Mouse (Mus musculus): Measurements from ENCODE around the gene Olfr222. TPM values are rescaled to one million over a fixed set of nuclear protein-coding genes. Genes with fewer than 3 reads are reported as not detected.

Olfr222 gene
- polyA plus RNA-seq, 1 experiment from 2014 or later, result not detected

DNA sequence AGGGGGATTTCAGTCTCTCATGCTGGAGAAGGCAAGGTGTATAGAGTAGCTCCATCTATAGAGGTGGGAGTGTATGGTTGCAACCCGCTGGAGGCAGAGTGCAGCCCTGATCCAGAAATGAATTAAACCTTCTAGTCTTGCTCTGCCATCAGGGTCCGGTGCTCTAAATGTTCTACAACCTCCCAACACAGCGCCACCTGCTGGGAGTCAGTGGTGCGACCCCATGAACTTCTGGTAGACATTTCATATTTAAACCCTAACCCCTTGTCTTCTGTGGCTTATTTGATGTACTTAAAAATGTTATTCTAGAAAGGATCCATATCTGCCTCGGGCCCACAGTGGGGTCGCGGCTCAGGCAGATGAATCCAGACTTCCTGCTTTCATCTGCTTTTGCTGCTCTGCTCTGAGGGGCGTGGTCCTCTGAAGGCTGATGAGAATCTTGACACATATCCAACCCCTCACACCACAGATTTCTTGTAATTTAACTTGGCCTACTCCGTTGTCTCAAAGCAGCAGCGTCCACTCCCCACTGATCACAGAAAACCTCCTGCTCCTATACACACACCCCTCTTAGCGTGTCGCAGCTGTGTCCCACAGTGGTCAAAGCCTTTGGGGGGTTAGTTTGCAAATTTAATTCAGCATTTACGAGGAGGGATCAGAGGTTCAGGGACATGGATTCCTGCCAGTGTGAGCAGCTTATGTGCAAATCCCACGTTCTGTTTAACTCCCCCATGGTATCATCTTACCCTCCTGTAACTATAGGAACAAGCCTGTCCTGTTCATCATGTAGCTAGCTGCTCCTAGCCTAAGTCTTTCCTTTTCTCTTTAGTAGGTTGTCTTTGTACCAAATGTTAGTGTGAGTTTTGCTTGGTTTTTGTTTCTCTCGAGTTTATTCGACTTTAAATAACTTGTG, 38.6 kb downstream of the Olfr222 start:
- WGBS, result 68% methylated on average over 16 of the region's 16 CpGs
- Histone ChIP-seq H3K27ac (no peak overlapping the region), H3K4me3 (no peak overlapping the region), H3K36me3 (no peaks in the 10 kb centered on the region), H3K27me3 (ENCODE audit: insufficient read depth, poor library complexity, severe bottlenecking) (no peaks in the 10 kb centered on the region), H3K4me1 (no peaks in the 10 kb centered on the region), H3K9me3 (no peaks in the 10 kb centered on the region)
- DNase-seq (ENCODE audit: low spot score), result no peak

GRCm38 (mm10) chr11:59531562-59531961, 44.5 kb downstream of the Olfr222 start:
- Histone ChIP-seq H3K27ac (no peak overlapping the region), H3K27me3 (ENCODE audit: insufficient read depth, poor library complexity, severe bottlenecking) (no peaks in the 10 kb centered on the region), H3K4me1 (peaks cover 5% of the 10 kb centered on the region; the same call in 1 of the 2 replicates), H3K36me3 (no peaks in the 10 kb centered on the region), H3K4me3 (no peak overlapping the region), H3K9me3 (no peaks in the 10 kb centered on the region)
- DNase-seq (ENCODE audit: low spot score), result no peak
- WGBS, result 78% methylated on average over 5 of the region's 5 CpGs

GRCm38 (mm10) chr11:59530870-59531535, 45.0 kb downstream of the Olfr222 start:
- peaks cover 5% of the 10 kb centered on the region; the same call in 1 of the 2 replicates for H3K4me1 ChIP-seq
- no peak overlapping the region for H3K4me3 ChIP-seq
- WGBS, result 77% methylated on average over 6 of the region's 6 CpGs
- no peak overlapping the region for H3K27ac ChIP-seq
- no peaks in the 10 kb centered on the region for H3K36me3 ChIP-seq
- H3K27me3 ChIP-seq (ENCODE audit: insufficient read depth, poor library complexity, severe bottlenecking), result no peaks in the 10 kb centered on the region
- DNase-seq (ENCODE audit: low spot score), result no peak
- H3K9me3 ChIP-seq, result no peaks in the 10 kb centered on the region

GRCm38 (mm10) chr11:59530221-59530620, 45.8 kb downstream of the Olfr222 start:
- 79% methylated on average over 5 of the region's 5 CpGs for WGBS
- H3K27me3 ChIP-seq (ENCODE audit: insufficient read depth, poor library complexity, severe bottlenecking), result no peaks in the 10 kb centered on the region
- DNase-seq (ENCODE audit: low spot score), result no peak
- no peak overlapping the region for H3K27ac ChIP-seq
- no peak overlapping the region for H3K4me3 ChIP-seq
- H3K4me1 ChIP-seq, result peaks cover 5% of the 10 kb centered on the region; the same call in 1 of the 2 replicates
- no peaks in the 10 kb centered on the region for H3K36me3 ChIP-seq
- no peaks in the 10 kb centered on the region for H3K9me3 ChIP-seq

DNA sequence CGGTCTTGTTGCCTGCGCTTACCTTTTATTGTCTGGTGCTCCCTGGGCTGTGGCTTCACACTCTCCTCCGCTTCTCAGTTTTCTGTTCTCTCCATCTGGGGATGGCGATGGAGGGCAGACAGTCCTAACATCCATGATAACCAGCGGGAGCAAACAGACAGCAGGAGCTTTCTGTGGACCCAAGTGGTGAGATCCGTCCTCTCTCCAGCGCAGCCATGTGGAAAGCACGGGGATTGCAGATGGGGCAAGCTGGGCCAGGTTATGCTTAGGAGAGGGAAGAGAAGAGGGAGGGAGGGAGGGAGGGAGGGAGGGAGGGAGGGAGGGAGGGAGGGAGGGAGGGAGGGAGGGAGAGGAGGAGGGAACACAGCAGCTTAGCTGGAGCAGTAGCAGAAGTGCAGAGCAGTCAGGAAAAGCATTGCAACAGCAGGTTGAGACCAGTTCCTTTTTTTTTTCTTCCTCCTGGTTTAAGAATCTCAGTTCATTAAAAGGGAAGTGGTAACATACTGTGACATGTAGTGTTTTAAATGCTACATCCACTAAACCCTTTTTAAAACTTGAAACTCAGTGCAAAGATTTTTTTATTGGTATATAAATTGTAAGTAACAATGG, 49.5 kb downstream of the Olfr222 start, which contains the start of gene Zkscan17:
Gene Zkscan17, minus strand, starts transcription at position 280 of the 609 bp plus-strand sequence.
- DNase-seq (ENCODE audit: low spot score), result no peak
- WGBS, result 39% methylated on average over 8 of the region's 8 CpGs
- H3K36me3 ChIP-seq, result no peaks in the 10 kb centered on the region

GRCm38 (mm10) chr11:59525237-59525636, 50.8 kb downstream of the Olfr222 start:
- Histone ChIP-seq H3K4me1 (0 out of 2 replicates have a peak, but pooled peaks cover 5% of the 10 kb centered on the region), H3K36me3 (no peaks in the 10 kb centered on the region), H3K27ac (no peak overlapping the region), H3K27me3 (ENCODE audit: insufficient read depth, poor library complexity, severe bottlenecking) (no peaks in the 10 kb centered on the region), H3K4me3 (no peak overlapping the region), H3K9me3 (no peaks in the 10 kb centered on the region)
- no peak for DNase-seq (ENCODE audit: low spot score)
- WGBS, result 9% methylated on average over 10 of the region's 10 CpGs

More for the DNA sequence above, 49.5 kb downstream of the Olfr222 start, which contains the start of gene Zkscan17:
- H3K27ac ChIP-seq, result no peak within 1 kb of the TSS
- peaks cover 5% of the 10 kb centered on the region; the same call in 1 of the 2 replicates for H3K4me1 ChIP-seq
- no peak within 1 kb of the TSS for H3K4me3 ChIP-seq
- no peaks in the 10 kb centered on the region for H3K9me3 ChIP-seq
- H3K27me3 ChIP-seq (ENCODE audit: insufficient read depth, poor library complexity, severe bottlenecking), result no peaks in the 10 kb centered on the region

- 86% methylated on average over 2 of the region's 2 CpGs for WGBS
- H3K9me3 ChIP-seq, result no peaks in the 10 kb centered on the region
- H3K27ac ChIP-seq, result no peak overlapping the region
- H3K27me3 ChIP-seq (ENCODE audit: insufficient read depth, poor library complexity, severe bottlenecking), result no peaks in the 10 kb centered on the region
- no peak for DNase-seq (ENCODE audit: low spot score)
- no peak overlapping the region for H3K4me3 ChIP-seq
- H3K4me1 ChIP-seq, result peaks cover 13% of the 10 kb centered on the region
- H3K36me3 ChIP-seq, result no peaks in the 10 kb centered on the region
Measured at GRCm38 (mm10) chr11:59524150-59524549, 51.9 kb downstream of the Olfr222 start.

Other genes with a start within 250 kb of the Olfr222 start
- not detected in 2 replicates for gene Prss38, start 200.6 kb downstream of the Olfr222 start, polyA plus RNA-seq (2016; fragmentation: Nextera tagmentation; extraction: Ambion mirVana)
- 14.5 and 15.3 TPM in 2 replicates for gene Jmjd4, start 126.2 kb downstream of the Olfr222 start, polyA plus RNA-seq (2016; fragmentation: Nextera tagmentation; extraction: Ambion mirVana)
- gene Snap47, start 125.0 kb downstream of the Olfr222 start, polyA plus RNA-seq (2016; fragmentation: Nextera tagmentation; extraction: Ambion mirVana), result 120 and 123 TPM in 2 replicates
- gene Zfp867, start 103.8 kb downstream of the Olfr222 start, polyA plus RNA-seq (2016; fragmentation: Nextera tagmentation; extraction: Ambion mirVana), result 5.2 and 5.9 TPM in 2 replicates
- 19.9 and 22.9 TPM in 2 replicates for gene Zkscan17, start 49.5 kb downstream of the Olfr222 start, polyA plus RNA-seq (2016; fragmentation: Nextera tagmentation; extraction: Ambion mirVana)
- 0.40 TPM in 1 of 2 replicates, not detected in the other for gene Nlrp3, start 34.7 kb downstream of the Olfr222 start, polyA plus RNA-seq (2016; fragmentation: Nextera tagmentation; extraction: Ambion mirVana)
- gene Olfr223, start 17.1 kb upstream of the Olfr222 start, polyA plus RNA-seq (2016; fragmentation: Nextera tagmentation; extraction: Ambion mirVana), result not detected in 2 replicates
- gene Mprip, start 85.1 kb upstream of the Olfr222 start, polyA plus RNA-seq (2016; fragmentation: Nextera tagmentation; extraction: Ambion mirVana), result 36.6 and 43.6 TPM in 2 replicates
- 5.3 and 6.5 TPM in 2 replicates for gene Pld6, start 211.4 kb upstream of the Olfr222 start, polyA plus RNA-seq (2016; fragmentation: Nextera tagmentation; extraction: Ambion mirVana)
- gene Flcn, start 233.8 kb upstream of the Olfr222 start, polyA plus RNA-seq (2016; fragmentation: Nextera tagmentation; extraction: Ambion mirVana), result 24.7 and 25.0 TPM in 2 replicates